Mouse (Mus musculus): ENCODE data around the gene Tph2.
A peak's percentile ranks its signal among the peaks of the same experiment; 100 is the strongest.
"Not testable (repeated sequence)": the region's sequence is repeated elsewhere in the genome, so short reads cannot be mapped to it uniquely, and the experiment has no call there.

The Tph2 gene

GRCm38 (mm10) chr10:115184697-115185096 lies at the start of gene Tph2:
Tph2 (minus strand) TSS chr10:115185022.
- DNase-seq (ENCODE audit: low read depth, low spot score), result no peak

- no peak for DNase-seq (ENCODE audit: low read depth, low spot score)
Measured at GRCm38 (mm10) chr10:115233798-115234197, 49.0 kb upstream of the Tph2 start.

- DNase-seq (ENCODE audit: low read depth, low spot score), result no peak
Measured at GRCm38 (mm10) chr10:115232513-115232912, 47.7 kb upstream of the Tph2 start.

- no peak for DNase-seq (ENCODE audit: low read depth, low spot score)
Measured at GRCm38 (mm10) chr10:115229023-115229422, 44.2 kb upstream of the Tph2 start.

GRCm38 (mm10) chr10:115226586-115226985 lies 41.8 kb upstream of the Tph2 start:
- DNase-seq (ENCODE audit: low read depth, low spot score), result no peak

- DNase-seq (ENCODE audit: low read depth, low spot score), result peak; percentile 16
Measured at GRCm38 (mm10) chr10:115223845-115224244, 39.0 kb upstream of the Tph2 start.

- no peak for DNase-seq (ENCODE audit: low read depth, low spot score)
Measured at GRCm38 (mm10) chr10:115212916-115213580, 28.2 kb upstream of the Tph2 start.

- DNase-seq (ENCODE audit: low read depth, low spot score), result no peak
Measured at GRCm38 (mm10) chr10:115205825-115206224, 21.0 kb upstream of the Tph2 start.

- DNase-seq (ENCODE audit: low read depth, low spot score), result no peak
Measured at GRCm38 (mm10) chr10:115205284-115205683, 20.5 kb upstream of the Tph2 start.

- DNase-seq (ENCODE audit: low read depth, low spot score), result no peak
Measured at GRCm38 (mm10) chr10:115191214-115191613, 6.4 kb upstream of the Tph2 start.

GRCm38 (mm10) chr10:115187390-115187789 lies 2.6 kb upstream of the Tph2 start:
- no peak for DNase-seq (ENCODE audit: low read depth, low spot score)

GRCm38 (mm10) chr10:115181034-115181433 lies 3.8 kb downstream of the Tph2 start:
- DNase-seq (ENCODE audit: low read depth, low spot score), result no peak

GRCm38 (mm10) chr10:115178019-115178418 lies 6.8 kb downstream of the Tph2 start:
- DNase-seq (ENCODE audit: low read depth, low spot score), result not testable (repeated sequence)

- peak; percentile 27 for DNase-seq (ENCODE audit: low read depth, low spot score)
Measured at GRCm38 (mm10) chr10:115175591-115175991, 9.2 kb downstream of the Tph2 start.

- DNase-seq (ENCODE audit: low read depth, low spot score), result no peak
Measured at GRCm38 (mm10) chr10:115173336-115173735, 11.5 kb downstream of the Tph2 start.

GRCm38 (mm10) chr10:115171351-115171818 lies 13.4 kb downstream of the Tph2 start:
- DNase-seq (ENCODE audit: low read depth, low spot score), result peak; percentile 23

- DNase-seq (ENCODE audit: low read depth, low spot score), result no peak
Measured at GRCm38 (mm10) chr10:115170496-115171350, 14.1 kb downstream of the Tph2 start.

GRCm38 (mm10) chr10:115169410-115169809 lies 15.4 kb downstream of the Tph2 start:
- no peak for DNase-seq (ENCODE audit: low read depth, low spot score)

- DNase-seq (ENCODE audit: low read depth, low spot score), result no peak
Measured at GRCm38 (mm10) chr10:115160289-115160688, 24.5 kb downstream of the Tph2 start.

- no peak for DNase-seq (ENCODE audit: low read depth, low spot score)
Measured at GRCm38 (mm10) chr10:115147308-115147707, 37.5 kb downstream of the Tph2 start.

GRCm38 (mm10) chr10:115146257-115146898 lies 38.4 kb downstream of the Tph2 start:
- no peak for DNase-seq (ENCODE audit: low read depth, low spot score)

- DNase-seq (ENCODE audit: low read depth, low spot score), result no peak
Measured at GRCm38 (mm10) chr10:115144542-115144941, 40.3 kb downstream of the Tph2 start.
